Mouse (Mus musculus) adrenal gland, adult (tissue): ENCODE results near the gene Gm49337.

Source experiments
- DNase-seq, 2 experiments: peaks; one replicate each; pipeline ENCODE4 v3.0.0; 2022 to 2023; ENCODE audit warnings: low spot score in 1 of 2; ENCODE audit not compliant: inconsistent age in 2 of 2

Gm49337 gene

GRCm38 (mm10) chr4:116173072-116173471 is at the start of gene Gm49337, which contains the start of gene 1700042G07Rik:
Gene Gm49337, plus strand, starts transcription at chr4:116173384.
Gene 1700042G07Rik, plus strand, starts transcription at chr4:116173372.
- no peak for DNase-seq

GRCm38 (mm10) chr4:116123602-116124519 is 49.3 kb upstream of the Gm49337 start, which contains the start of the genes Rad54l and Pomgnt1:
Gene Rad54l, minus strand, starts transcription at chr4:116123690.
Gene Pomgnt1, plus strand, starts transcription at chr4:116123840.
- DNase-seq = peak; percentile 84 to 92

GRCm38 (mm10) chr4:116125803-116126386 is 47.3 kb upstream of the Gm49337 start:
- DNase-seq = no peak

GRCm38 (mm10) chr4:116127956-116128355 is 45.2 kb upstream of the Gm49337 start:
- DNase-seq = no peak

GRCm38 (mm10) chr4:116133126-116133525 is 40.1 kb upstream of the Gm49337 start:
- no peak for DNase-seq

GRCm38 (mm10) chr4:116134990-116135389 is 38.2 kb upstream of the Gm49337 start:
- DNase-seq = peak in 1 of 2 experiments; percentile 64

GRCm38 (mm10) chr4:116137421-116137996 is 35.7 kb upstream of the Gm49337 start:
- DNase-seq = no peak

- no peak for DNase-seq
Measured at GRCm38 (mm10) chr4:116140801-116141574, 32.2 kb upstream of the Gm49337 start.

- no peak for DNase-seq
Measured at GRCm38 (mm10) chr4:116141736-116142135, 31.4 kb upstream of the Gm49337 start.

- DNase-seq = peak in 1 of 2 experiments; percentile 57
Measured at GRCm38 (mm10) chr4:116142269-116142668, 30.9 kb upstream of the Gm49337 start.

- peak; percentile 47 to 75 for DNase-seq
Measured at GRCm38 (mm10) chr4:116143317-116143811, 29.8 kb upstream of the Gm49337 start.

GRCm38 (mm10) chr4:116143891-116144717 is 29.1 kb upstream of the Gm49337 start:
- DNase-seq = peak; percentile 81 to 93

- DNase-seq = peak in 1 of 2 experiments; percentile 88
Measured at GRCm38 (mm10) chr4:116149812-116150155, 23.4 kb upstream of the Gm49337 start.

- peak; percentile 79 to 91 for DNase-seq
Measured at GRCm38 (mm10) chr4:116150156-116150861, 22.9 kb upstream of the Gm49337 start.

GRCm38 (mm10) chr4:116150862-116151221 is 22.3 kb upstream of the Gm49337 start:
- no peak for DNase-seq

GRCm38 (mm10) chr4:116151238-116151637 is 21.9 kb upstream of the Gm49337 start, which contains the start of gene Lurap1:
Gene Lurap1, minus strand, starts transcription at chr4:116151338.
- DNase-seq = no peak

GRCm38 (mm10) chr4:116152702-116153101 is 20.5 kb upstream of the Gm49337 start:
- no peak for DNase-seq

- DNase-seq = no peak
Measured at GRCm38 (mm10) chr4:116157882-116158281, 15.3 kb upstream of the Gm49337 start.

GRCm38 (mm10) chr4:116159912-116160311 is 13.3 kb upstream of the Gm49337 start:
- no peak for DNase-seq
